8 mouse cellular contexts compared by ENCODE assay signal in the genomic region with DNA sequence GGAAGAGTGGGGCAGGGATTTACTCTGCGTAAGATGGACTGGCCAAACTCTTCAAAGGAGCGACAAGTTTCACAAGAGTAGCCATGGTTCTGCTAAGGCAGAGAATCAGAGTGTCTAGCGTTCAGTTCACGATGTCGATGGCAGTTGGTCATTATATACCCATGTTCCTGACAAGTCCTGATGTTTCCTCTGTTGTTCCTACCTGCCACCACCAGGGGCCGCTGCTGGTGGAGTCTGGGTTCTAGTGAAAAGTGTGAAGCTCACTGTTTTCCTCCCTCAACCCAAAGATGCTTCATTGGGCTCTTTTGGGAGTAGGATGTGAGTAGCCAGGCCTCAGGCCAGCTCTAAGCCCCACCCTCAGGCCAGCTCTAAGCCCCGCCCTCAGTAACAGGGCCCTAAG. TPM values are rescaled to one million over a fixed set of nuclear protein-coding genes. Genes with fewer than 3 reads are reported as not detected.
DNase-seq lines count a peak whose midpoint lies in the region; ATAC-seq lines count a peak whose summit lies in the region.

No protein-coding gene starts in this region.

- H3K9ac ChIP-seq in forebrain, embryonic 11.5 days (ENCODE audit: low read length), result no peak overlapping the region
- no peak overlapping the region for H3K9ac ChIP-seq in forebrain, embryonic 12.5 days
- H3K9ac ChIP-seq in heart, embryonic 11.5 days (ENCODE audit: low read depth, low read length), result no peak overlapping the region

- no peak overlapping the region for H3K4me3 ChIP-seq in forebrain, embryonic 11.5 days (ENCODE audit: low read depth, low read length)
- H3K4me3 ChIP-seq in forebrain, embryonic 12.5 days (replicated peaks), result no peak overlapping the region
- no peak overlapping the region for H3K4me3 ChIP-seq in heart, embryonic 11.5 days (ENCODE audit: low read depth, low read length)

- no peaks in the 10 kb centered on the region for H3K9me3 ChIP-seq in forebrain, embryonic 11.5 days (ENCODE audit: control insufficient read depth, low read length)
- H3K9me3 ChIP-seq in forebrain, embryonic 12.5 days, result 0 out of 2 replicates have a peak, but pooled peaks cover 1% of the 10 kb centered on the region
- H3K9me3 ChIP-seq in heart, embryonic 11.5 days (replicated peaks; ENCODE audit: control insufficient read depth, low read length), result no peaks in the 10 kb centered on the region

- no peaks in the 10 kb centered on the region for H3K4me1 ChIP-seq in forebrain, embryonic 11.5 days (replicated peaks; ENCODE audit: control insufficient read depth, insufficient read depth, low read length)
- H3K4me1 ChIP-seq in forebrain, embryonic 12.5 days, result no peaks in the 10 kb centered on the region
- no peaks in the 10 kb centered on the region for H3K4me1 ChIP-seq in heart, embryonic 11.5 days (ENCODE audit: control insufficient read depth, insufficient read depth, low read length)

- H3K27ac ChIP-seq in forebrain, embryonic 11.5 days (ENCODE audit: low read depth, low read length), result no peak overlapping the region
- H3K27ac ChIP-seq in forebrain, embryonic 12.5 days, result no peak overlapping the region
- no peak overlapping the region for H3K27ac ChIP-seq in heart, embryonic 11.5 days (ENCODE audit: low read depth, low read length)

- 61% methylated on average over 7 of the region's 7 CpGs for WGBS in forebrain, embryonic 11.5 days
- WGBS in forebrain, embryonic 12.5 days, result 65% methylated on average over 7 of the region's 7 CpGs
- WGBS in heart, embryonic 11.5 days (ENCODE audit: insufficient replicate concordance), result 62% methylated on average over 7 of the region's 7 CpGs

- ATAC-seq in forebrain, embryonic 11.5 days (replicated peaks; ENCODE audit: low FRiP score), result no peak
- no peak for ATAC-seq in forebrain, embryonic 12.5 days (ENCODE audit: low FRiP score)
- no peak for ATAC-seq in heart, embryonic 11.5 days (replicated peaks; ENCODE audit: insufficient number of reproducible peaks, low FRiP score, low TSS enrichment)

- no peaks in the 10 kb centered on the region for H3K27me3 ChIP-seq in forebrain, embryonic 11.5 days (ENCODE audit: control insufficient read depth, insufficient read depth, low read length)
- 0 out of 2 replicates have a peak, but pooled peaks cover 5% of the 10 kb centered on the region for H3K27me3 ChIP-seq in forebrain, embryonic 12.5 days
- peaks cover 3% of the 10 kb centered on the region; the same call in 1 of the 2 replicates for H3K27me3 ChIP-seq in heart, embryonic 11.5 days (ENCODE audit: control insufficient read depth, insufficient read depth, low read length)

- H3K4me2 ChIP-seq in forebrain, embryonic 11.5 days (ENCODE audit: low read depth, low read length, severe bottlenecking), result no peak overlapping the region
- no peak overlapping the region for H3K4me2 ChIP-seq in forebrain, embryonic 12.5 days
- H3K4me2 ChIP-seq in heart, embryonic 11.5 days, result no peak overlapping the region

- DNase-seq in forebrain, embryonic 11.5 days (ENCODE audit: low spot score), result peak; percentile 66
- peak; percentile 35 for DNase-seq in 416B (ENCODE audit: low read depth)
- peak; percentile 12 for DNase-seq in c-Kit-negative CD71-positive TER-119-positive erythroid progenitor cells, embryonic 14.5 days (ENCODE audit: low read depth, low spot score)
- DNase-seq in mesoderm, embryonic 11.5 days (ENCODE audit: low read depth, low spot score), result peak; percentile 30
- DNase-seq in right cerebral cortex, postnatal 25 days, result no peak
- DNase-seq in cerebellum, adult 9-10 months, result no peak

- no peaks in the 10 kb centered on the region for H3K36me3 ChIP-seq in forebrain, embryonic 11.5 days (ENCODE audit: control insufficient read depth, insufficient read depth, low read length)
- H3K36me3 ChIP-seq in forebrain, embryonic 12.5 days (replicated peaks), result no peaks in the 10 kb centered on the region
- no peaks in the 10 kb centered on the region for H3K36me3 ChIP-seq in heart, embryonic 11.5 days (ENCODE audit: control insufficient read depth, insufficient read depth, low read length)

RNA-seq across cellular contexts. Expression of a gene that starts 33.3 kb away (rescaled TPM):
- 21.6 and 24.0 TPM in 2 replicates for polyA plus RNA-seq in forebrain, embryonic 11.5 days (2014; fragmentation: Nextera tagmentation; extraction: Ambion mirVana)
- 15.7 and 18.9 TPM in 2 replicates for polyA plus RNA-seq in forebrain, embryonic 12.5 days (2016; fragmentation: Nextera tagmentation; extraction: Ambion mirVana)
- 28.0 and 37.4 TPM in 2 replicates for polyA plus RNA-seq in heart, embryonic 11.5 days (2014; fragmentation: Nextera tagmentation; extraction: Ambion mirVana)

RNA-seq across cellular contexts. Expression of a gene that starts 43.4 kb away (rescaled TPM):
- polyA plus RNA-seq in forebrain, embryonic 11.5 days (2014; fragmentation: Nextera tagmentation; extraction: Ambion mirVana), result 20.1 and 23.1 TPM in 2 replicates
- 17.9 and 31.3 TPM in 2 replicates for polyA plus RNA-seq in forebrain, embryonic 12.5 days (2016; fragmentation: Nextera tagmentation; extraction: Ambion mirVana)
- polyA plus RNA-seq in heart, embryonic 11.5 days (2014; fragmentation: Nextera tagmentation; extraction: Ambion mirVana), result not detected in 2 replicates

Comparison
In these comparisons a context has a peak if more than half of its experiments do, and no peak if none do; other contexts are left out.
1. DNase-seq: peak in forebrain, embryonic 11.5 days (single experiment), 416B (single experiment), c-Kit-negative CD71-positive TER-119-positive erythroid progenitor cells, embryonic 14.5 days (single experiment) and mesoderm, embryonic 11.5 days (single experiment); none in right cerebral cortex, postnatal 25 days (single experiment) and cerebellum, adult 9-10 months (single experiment).
2. RNA of a gene that starts 43.4 kb away (polyA plus RNA-seq): 20.1 to 23.1 TPM in forebrain, embryonic 11.5 days and 17.9 to 31.3 TPM in forebrain, embryonic 12.5 days; not detected in heart, embryonic 11.5 days; every median in the first group is over 10 times any median in the second.